Comparison of ENCODE assay signal across 10 mouse cellular contexts in genomic region chr2:111058586-111059261, GRCm38 (mm10). TPM values are rescaled to one million over a fixed set of nuclear protein-coding genes. Genes with fewer than 3 reads are reported as not detected.
DNase-seq lines count a peak whose midpoint lies in the region; ATAC-seq and TF ChIP-seq lines count a peak whose summit lies in the region.
"Had no signal": no experiment of that assay in that cellular context is flagged by ENCODE, and none has a peak within 500 bp of the region (broad histone marks: within the 10 kb centered on the region; RNA-seq: fewer than 3 reads in every experiment).

No protein-coding gene starts in this region.

- no peak for TF ChIP-seq POLR2A in brain, embryonic 14.5 days (IDR thresholded peaks at IDR 0.05; ENCODE audit: borderline replicate concordance, extremely low read depth, insufficient read depth, insufficient read length, poor library complexity, severe bottlenecking)

- no peaks in the 10 kb centered on the region for H3K27me3 ChIP-seq in lung, postnatal 0 days (replicated peaks; ENCODE audit: insufficient read depth, low read length)
- H3K27me3 ChIP-seq in forebrain, embryonic 15.5 days, result no peaks in the 10 kb centered on the region
- no peaks in the 10 kb centered on the region for H3K27me3 ChIP-seq in neural tube, embryonic 14.5 days (ENCODE audit: control insufficient read depth, insufficient read depth, low read length)
- H3K27me3 ChIP-seq: embryonic facial prominence, embryonic 15.5 days; lung, embryonic 15.5 days had no signal

- no peak for TF ChIP-seq EP300 in lung, postnatal 0 days (IDR thresholded peaks at IDR 0.05)

- TF ChIP-seq CTCF in lung, postnatal 0 days (IDR thresholded peaks at IDR 0.05), result peak; percentile 74
- TF ChIP-seq CTCF in brain, embryonic 14.5 days (IDR thresholded peaks at IDR 0.05; ENCODE audit: borderline replicate concordance, extremely low read depth, insufficient read depth, insufficient read length), result peak; percentile 21; the same call in 1 of the 2 replicates

- 90% methylated on average over 1 of the region's 1 CpGs for WGBS in lung, postnatal 0 days
- WGBS in forebrain, embryonic 15.5 days, result 93% methylated on average over 1 of the region's 1 CpGs
- 98% methylated on average over 1 of the region's 1 CpGs for WGBS in neural tube, embryonic 14.5 days

- H3K9me3 ChIP-seq in lung, postnatal 0 days (ENCODE audit: low read length), result no peaks in the 10 kb centered on the region
- H3K9me3 ChIP-seq in forebrain, embryonic 15.5 days, result no peaks in the 10 kb centered on the region
- no peaks in the 10 kb centered on the region for H3K9me3 ChIP-seq in neural tube, embryonic 14.5 days (ENCODE audit: control insufficient read depth, low read length)
- H3K9me3 ChIP-seq: embryonic facial prominence, embryonic 15.5 days; lung, embryonic 15.5 days had no signal

- H3K36me3 ChIP-seq in lung, postnatal 0 days (ENCODE audit: insufficient read depth, low read length), result no peaks in the 10 kb centered on the region
- no peaks in the 10 kb centered on the region for H3K36me3 ChIP-seq in forebrain, embryonic 15.5 days
- no peaks in the 10 kb centered on the region for H3K36me3 ChIP-seq in neural tube, embryonic 14.5 days (ENCODE audit: control insufficient read depth, insufficient read depth, low read length)
- H3K36me3 ChIP-seq: embryonic facial prominence, embryonic 15.5 days; lung, embryonic 15.5 days had no signal

- ATAC-seq in lung, postnatal 0 days, result no peak
- peak; percentile 95 for ATAC-seq in forebrain, embryonic 15.5 days (replicated peaks)
- ATAC-seq in neural tube, embryonic 14.5 days (ENCODE audit: low read depth), result peak; percentile 82; the same call in 1 of the 2 replicates

- DNase-seq in lung, postnatal 0 days (ENCODE audit: low spot score), result peak; percentile 52
- DNase-seq in lung, adult 18-20 months, result no peak
- peak; percentile 78 for DNase-seq in brain, embryonic 14.5 days (ENCODE audit: low read depth)
- peak; percentile 4 to 5 for DNase-seq in layer of hippocampus, adult 8-10 months (ENCODE audit: low spot score in 2 of 2)
- no peak for DNase-seq in thymus, postnatal 36 days
- DNase-seq in gastrocnemius, postnatal 36 days, result no peak

- no peaks in the 10 kb centered on the region for H3K4me1 ChIP-seq in lung, postnatal 0 days (ENCODE audit: insufficient read depth, low read depth, low read length)
- no peaks in the 10 kb centered on the region for H3K4me1 ChIP-seq in forebrain, embryonic 15.5 days
- H3K4me1 ChIP-seq in neural tube, embryonic 14.5 days (ENCODE audit: control insufficient read depth, insufficient read depth, low read length), result no peaks in the 10 kb centered on the region
- H3K4me1 ChIP-seq: embryonic facial prominence, embryonic 15.5 days; lung, embryonic 15.5 days had no signal

- H3K4me2 ChIP-seq in lung, postnatal 0 days (replicated peaks; ENCODE audit: low read depth, low read length), result no peak overlapping the region
- H3K4me2 ChIP-seq in forebrain, embryonic 15.5 days (replicated peaks), result no peak overlapping the region
- H3K4me2 ChIP-seq in neural tube, embryonic 14.5 days (ENCODE audit: low read depth, low read length), result no peak overlapping the region
- H3K4me2 ChIP-seq: embryonic facial prominence, embryonic 15.5 days; lung, embryonic 15.5 days had no signal

- no peak overlapping the region for H3K9ac ChIP-seq in lung, postnatal 0 days (replicated peaks; ENCODE audit: low read depth)
- H3K9ac ChIP-seq in forebrain, embryonic 15.5 days (replicated peaks), result no peak overlapping the region
- H3K9ac ChIP-seq in neural tube, embryonic 14.5 days (replicated peaks; ENCODE audit: low read depth, low read length), result no peak overlapping the region
- H3K9ac ChIP-seq: embryonic facial prominence, embryonic 15.5 days; lung, embryonic 15.5 days had no signal

- no peak overlapping the region for H3K4me3 ChIP-seq in lung, postnatal 0 days (ENCODE audit: low read depth, low read length)
- H3K4me3 ChIP-seq in forebrain, embryonic 15.5 days, result no peak overlapping the region
- no peak overlapping the region for H3K4me3 ChIP-seq in neural tube, embryonic 14.5 days (ENCODE audit: low read depth, low read length)
- H3K4me3 ChIP-seq: embryonic facial prominence, embryonic 15.5 days; lung, embryonic 15.5 days had no signal

- no peak overlapping the region for H3K27ac ChIP-seq in lung, postnatal 0 days (ENCODE audit: low read length)
- H3K27ac ChIP-seq in forebrain, embryonic 15.5 days (replicated peaks), result no peak overlapping the region
- H3K27ac ChIP-seq in neural tube, embryonic 14.5 days (ENCODE audit: low read depth, low read length), result no peak overlapping the region
- H3K27ac ChIP-seq: embryonic facial prominence, embryonic 15.5 days; lung, embryonic 15.5 days had no signal

- intact Hi-C loops in gastrocnemius, postnatal 36 days (cut with DNase I), result loop anchor here (10.0 kb wide), 1 partner anchor 394 kb away; no protein-coding TSS in a partner anchor

RNA-seq across cellular contexts. Expression of gene Gm13941, which starts 47.1 kb away (rescaled TPM):
- polyA plus RNA-seq in lung, postnatal 0 days (2015; fragmentation: Nextera tagmentation; extraction: Ambion mirVana), result not detected in 2 replicates
- not detected in 2 replicates for polyA plus RNA-seq in brain, embryonic 14.5 days (2012; rRNA removed)
- polyA plus RNA-seq in forebrain, embryonic 15.5 days (2015; fragmentation: Nextera tagmentation; extraction: Ambion mirVana), result not detected in 2 replicates
- not detected for total RNA-seq in layer of hippocampus, adult 8-10 months (2022)
- not detected in 2 replicates for polyA plus RNA-seq in neural tube, embryonic 14.5 days (2014; fragmentation: Nextera tagmentation; extraction: Ambion mirVana)
- not detected for total RNA-seq in gastrocnemius, postnatal 36 days (2021)
- polyA plus RNA-seq: embryonic facial prominence, embryonic 15.5 days; lung, embryonic 15.5 days had no signal

Comparison
In these comparisons a context has a peak if more than half of its experiments do, and no peak if none do; other contexts are left out.
1. DNase-seq: peak in lung, postnatal 0 days (single experiment), brain, embryonic 14.5 days (single experiment) and layer of hippocampus, adult 8-10 months (2 of 2); none in lung, adult 18-20 months (0 of 2), thymus, postnatal 36 days (0 of 2) and gastrocnemius, postnatal 36 days (0 of 2).